Mouse (Mus musculus) heart, adult 8-10 months (tissue): ENCODE results near the gene Olfr1079. TPM values are rescaled to one million over a fixed set of nuclear protein-coding genes. Genes with fewer than 3 reads are reported as not detected.
"Not testable (repeated sequence)": the region's sequence is repeated elsewhere in the genome, so short reads cannot be mapped to it uniquely, and the experiment has no call there.

Source experiments
- DNase-seq: peaks from one replicate; pipeline ENCODE4 v3.0.0; 2022; ENCODE audit warnings: low spot score
- total RNA-seq, 4 experiments: library from RNA; stranded (reverse); gene quantifications; 2 replicates each; pipeline ENCODE4 v1.2.4; 2022

Olfr1079 gene
- total RNA-seq = not detected

GRCm38 (mm10) chr2:86542380-86542779, at the start of gene Olfr1079:
Gene Olfr1079, minus strand, starts transcription at chr2:86542480.
- no peak for DNase-seq

GRCm38 (mm10) chr2:86558135-86558534, 15.9 kb upstream of the Olfr1079 start, which contains the start of gene Olfr1080:
Gene Olfr1080, minus strand, starts transcription at chr2:86558235.
- DNase-seq = not testable (repeated sequence)

- no peak for DNase-seq
Observed at GRCm38 (mm10) chr2:86530991-86531390, 11.3 kb downstream of the Olfr1079 start.

- no peak for DNase-seq
Observed at GRCm38 (mm10) chr2:86508161-86508560, 34.1 kb downstream of the Olfr1079 start, which contains the start of gene Olfr1076. Gene Olfr1076, plus strand, starts transcription at chr2:86508461.

DNA sequence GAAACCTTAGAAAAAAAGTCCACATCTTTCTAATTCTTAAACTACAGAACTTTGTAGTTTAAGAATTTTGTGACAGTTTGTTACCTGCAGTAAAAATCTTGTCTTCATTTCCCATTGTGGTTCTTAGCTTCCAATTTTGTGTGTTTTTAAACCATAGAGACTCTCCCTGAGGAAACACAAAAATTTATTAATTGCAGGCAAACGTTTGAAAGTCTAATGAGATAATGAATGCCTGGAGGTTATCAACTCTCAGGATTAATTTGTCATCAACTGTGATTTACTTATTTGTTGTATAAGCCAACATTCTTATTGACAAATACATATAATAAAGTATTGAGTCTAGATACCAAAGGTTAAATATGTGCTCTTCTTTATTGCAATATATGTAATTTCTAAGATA, 55.0 kb downstream of the Olfr1079 start, which contains the start of gene Olfr228:
Gene Olfr228, minus strand, starts transcription at position 101 of the 400 bp plus-strand sequence.
- DNase-seq = no peak

Other genes starting within 250 kb of the Olfr1079 start
- not detected for gene Olfr1053, start 227.2 kb downstream of the Olfr1079 start, total RNA-seq
- not detected for gene Olfr1054, start 207.0 kb downstream of the Olfr1079 start, total RNA-seq
- gene Olfr1055, start 192.2 kb downstream of the Olfr1079 start, total RNA-seq = not detected
- gene Olfr1056, start 180.0 kb downstream of the Olfr1079 start, total RNA-seq = not detected
- gene Olfr1057, start 164.1 kb downstream of the Olfr1079 start, total RNA-seq = not detected
- gene Olfr1058, start 153.9 kb downstream of the Olfr1079 start, total RNA-seq = not detected
- not detected for gene Olfr1061, start 128.4 kb downstream of the Olfr1079 start, total RNA-seq
- gene Olfr1062, start 115.7 kb downstream of the Olfr1079 start, total RNA-seq = not detected
- gene Olfr1065, start 91.9 kb downstream of the Olfr1079 start, total RNA-seq = not detected
- not detected for gene Olfr1066, start 86.2 kb downstream of the Olfr1079 start, total RNA-seq
- gene Olfr228, start 55.1 kb downstream of the Olfr1079 start, total RNA-seq = not detected
- not detected for gene Olfr1076, start 34.0 kb downstream of the Olfr1079 start, total RNA-seq
- gene Olfr1080, start 15.8 kb upstream of the Olfr1079 start, total RNA-seq = not detected
- not detected for gene Olfr1082, start 56.5 kb upstream of the Olfr1079 start, total RNA-seq
- not detected for gene Olfr1084, start 97.2 kb upstream of the Olfr1079 start, total RNA-seq
- not detected for gene Olfr1085, start 119.5 kb upstream of the Olfr1079 start, total RNA-seq
- gene Olfr1086, start 137.6 kb upstream of the Olfr1079 start, total RNA-seq = not detected
- gene Olfr1087, start 155.9 kb upstream of the Olfr1079 start, total RNA-seq = not detected
- gene Olfr1089, start 191.2 kb upstream of the Olfr1079 start, total RNA-seq = not detected
- gene Olfr1090, start 216.5 kb upstream of the Olfr1079 start, total RNA-seq = not detected
- gene Olfr1093, start 240.0 kb upstream of the Olfr1079 start, total RNA-seq = not detected